Mouse (Mus musculus) 416B (cell line): ENCODE results near the gene Adra2a.

Experiments used
- DNase-seq: peaks from one replicate; pipeline ENCODE4 v3.0.0; 2011; ENCODE audit warnings: low read depth

Adra2a gene

DNA sequence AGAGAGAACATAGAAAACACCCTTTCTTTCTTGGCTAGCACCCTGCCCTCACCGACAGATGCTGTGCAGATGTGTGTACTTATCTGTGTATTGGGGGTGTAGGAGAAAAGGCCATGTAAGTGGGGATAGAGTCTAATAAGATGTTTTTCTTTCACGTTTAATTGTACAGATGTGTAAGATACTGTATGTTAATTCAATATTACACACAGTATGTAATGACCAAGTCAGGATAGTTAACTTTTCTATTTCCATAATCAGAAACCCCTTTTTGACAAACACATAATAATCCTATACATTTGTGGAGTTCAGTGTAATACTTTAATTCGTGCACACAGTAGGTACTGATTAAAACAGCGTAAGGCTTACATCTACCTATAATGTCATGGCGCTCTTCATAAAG, at the start of gene Adra2a:
TSS of gene Adra2a (plus strand) at position 301 of the 400 bp plus-strand sequence.
- no peak for DNase-seq

DNA sequence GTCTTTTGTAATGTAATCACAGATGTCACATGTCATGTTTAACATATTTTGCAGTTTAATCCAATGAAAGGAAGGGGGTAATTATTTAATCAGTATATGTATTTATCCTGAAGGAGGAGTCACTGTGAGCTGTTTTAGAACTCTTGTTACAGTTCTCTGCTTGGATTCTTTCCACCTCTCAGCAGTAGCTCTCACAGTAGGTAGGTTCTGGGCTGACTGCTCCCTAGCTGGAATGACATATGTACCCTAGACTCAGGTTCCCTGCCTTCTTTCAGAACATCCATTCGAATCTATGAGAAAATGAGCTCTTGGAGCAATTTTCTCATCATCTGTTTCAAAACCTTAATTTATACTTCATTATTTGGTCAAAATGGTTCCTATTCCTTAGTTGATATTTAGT, 49.7 kb upstream of the Adra2a start:
- DNase-seq: no peak

DNA sequence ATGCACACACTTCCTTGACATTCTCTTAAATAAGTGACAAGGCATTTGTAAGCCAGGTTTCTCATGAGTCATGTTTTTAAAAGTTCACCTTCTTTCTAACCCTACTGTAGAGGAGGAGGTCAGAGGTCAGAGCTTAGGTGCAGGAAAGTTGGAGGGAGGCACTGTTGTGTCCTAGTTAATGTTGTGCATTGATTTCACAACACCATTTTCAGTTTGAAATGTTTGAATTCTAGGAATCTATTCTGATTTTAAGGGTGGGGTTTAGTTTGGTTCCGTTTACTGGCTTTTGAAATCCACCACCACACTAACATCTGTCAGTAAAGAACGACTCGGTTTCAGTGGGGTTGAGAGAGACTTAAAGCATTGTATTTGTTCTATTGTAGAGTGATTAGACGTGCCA, 33.0 kb upstream of the Adra2a start:
- DNase-seq: peak; percentile 11

DNA sequence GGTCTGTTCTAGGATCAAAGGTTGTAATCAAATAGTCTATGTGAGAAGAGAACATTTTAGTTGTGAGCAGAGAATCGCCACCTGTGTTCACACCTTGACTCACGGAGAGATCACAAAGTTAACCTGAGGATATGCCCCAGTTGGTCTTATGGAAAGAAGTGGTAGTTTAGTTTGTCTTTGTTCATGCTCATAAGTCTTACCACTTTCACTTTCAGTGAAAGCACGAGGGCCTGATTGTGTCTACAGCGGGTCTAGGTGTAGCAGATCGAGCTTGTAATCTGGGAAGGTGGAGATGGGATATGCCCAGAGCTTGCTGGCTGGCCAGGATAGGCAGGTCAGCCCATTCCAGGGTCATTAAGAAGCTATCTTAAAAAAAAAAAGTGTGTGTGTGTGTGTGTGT, 29.0 kb upstream of the Adra2a start:
- DNase-seq: no peak

DNA sequence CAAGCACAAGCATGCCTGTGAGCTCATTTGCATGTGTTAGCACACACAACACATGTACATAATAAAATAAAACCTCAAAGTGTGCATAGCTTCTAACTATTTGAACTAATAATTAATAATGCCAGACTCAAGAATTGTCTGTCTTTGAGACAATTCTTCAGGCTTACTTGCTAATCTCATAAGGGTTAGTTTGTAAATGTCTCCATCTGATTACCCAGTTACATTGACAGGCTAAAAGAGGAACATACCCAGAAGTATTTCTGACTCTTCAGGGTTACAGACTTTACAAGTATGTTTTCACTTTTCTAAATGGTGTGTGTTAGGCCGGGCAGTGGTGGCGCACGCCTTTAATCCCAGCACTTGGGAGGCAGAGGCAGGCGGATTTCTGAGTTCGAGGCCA, 28.4 kb upstream of the Adra2a start:
- peak; percentile 30 for DNase-seq

DNA sequence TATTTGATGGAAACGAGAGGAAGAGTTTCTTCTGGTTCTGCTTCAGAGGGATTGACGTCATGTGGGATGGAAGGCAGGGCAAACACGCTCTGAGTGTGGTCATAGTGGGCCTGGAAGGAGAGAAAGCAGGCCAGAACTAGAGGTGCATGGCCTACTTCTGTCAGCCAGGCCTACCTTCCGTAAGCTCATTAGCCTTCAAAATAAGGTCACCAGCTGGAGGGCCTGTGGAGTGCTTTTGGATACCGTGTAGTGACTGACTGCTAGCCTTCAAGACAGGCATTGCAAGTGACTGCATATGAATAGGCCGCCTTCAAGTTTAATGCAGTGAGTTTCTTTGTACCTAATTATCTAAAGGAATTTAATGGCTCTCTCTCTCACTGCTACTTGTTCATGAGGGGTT, 8.9 kb upstream of the Adra2a start:
- DNase-seq: no peak

DNA sequence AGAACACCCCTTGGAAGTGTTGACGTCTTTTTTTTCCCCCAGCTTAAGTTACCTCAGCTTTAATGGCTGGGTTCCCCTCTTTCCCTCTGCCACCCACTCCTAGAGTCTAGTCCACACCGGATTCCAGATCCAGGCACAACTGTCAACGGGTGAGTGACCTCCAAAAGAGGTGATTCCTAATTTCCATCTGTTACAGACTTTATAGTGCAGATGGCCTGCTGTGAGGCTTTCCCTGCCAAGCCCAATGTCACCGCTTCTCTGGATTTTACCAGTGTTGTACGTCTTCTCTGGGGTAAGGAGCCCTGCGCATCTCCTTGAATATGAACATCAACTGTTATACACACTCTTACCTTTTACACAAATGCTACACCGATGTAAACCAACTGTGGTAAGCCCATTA, 4.5 kb upstream of the Adra2a start:
- DNase-seq: no peak

DNA sequence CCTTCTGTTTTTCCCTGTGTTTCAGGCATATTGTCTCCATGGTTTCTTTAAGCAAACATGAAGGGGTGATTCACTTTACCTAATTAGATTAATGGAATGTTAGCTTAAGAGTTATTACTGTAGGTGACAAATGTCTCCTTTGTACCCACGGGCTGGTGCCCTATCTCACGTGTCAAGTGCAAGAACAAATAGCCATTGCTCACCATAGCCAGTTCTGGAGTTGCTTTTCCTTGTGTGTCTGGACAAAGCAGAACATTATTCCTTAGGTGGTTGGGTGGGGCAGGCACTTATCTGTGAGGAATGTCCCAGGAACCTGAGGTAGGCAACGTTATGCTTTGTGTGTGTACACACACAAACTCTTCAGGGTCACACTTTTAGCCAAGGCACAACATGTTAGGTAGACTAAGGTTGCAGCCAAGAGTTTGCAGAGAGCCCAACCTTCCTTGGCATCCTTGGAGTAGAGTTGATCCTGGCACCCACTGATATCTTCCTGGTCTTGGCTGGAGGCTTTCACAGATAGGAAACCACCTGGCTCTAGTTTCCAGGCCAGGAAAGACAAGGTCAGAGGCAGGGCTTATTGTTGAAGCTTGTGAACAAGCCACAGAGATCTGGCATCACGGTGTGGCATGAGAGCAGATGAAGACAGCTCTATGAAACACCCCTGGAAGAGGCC, 3.5 kb upstream of the Adra2a start:
- DNase-seq: no peak

DNA sequence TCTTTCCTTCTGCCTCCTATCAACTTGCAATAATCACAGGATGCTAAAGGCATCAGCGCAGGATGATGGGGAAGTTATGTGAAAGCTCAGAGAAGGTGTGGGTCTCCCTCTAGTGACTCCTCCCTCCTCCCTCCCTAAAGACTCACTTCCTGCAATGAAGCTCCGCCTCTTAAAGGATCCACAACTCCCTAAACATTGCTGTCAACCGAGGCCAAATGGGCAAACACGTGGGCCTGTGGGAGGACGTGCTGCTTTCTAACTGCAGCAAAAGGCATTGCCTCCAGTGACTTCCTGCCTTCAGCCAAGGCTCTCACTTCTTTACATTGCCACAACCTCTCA, 3.0 kb upstream of the Adra2a start:
- DNase-seq: peak; percentile 12

DNA sequence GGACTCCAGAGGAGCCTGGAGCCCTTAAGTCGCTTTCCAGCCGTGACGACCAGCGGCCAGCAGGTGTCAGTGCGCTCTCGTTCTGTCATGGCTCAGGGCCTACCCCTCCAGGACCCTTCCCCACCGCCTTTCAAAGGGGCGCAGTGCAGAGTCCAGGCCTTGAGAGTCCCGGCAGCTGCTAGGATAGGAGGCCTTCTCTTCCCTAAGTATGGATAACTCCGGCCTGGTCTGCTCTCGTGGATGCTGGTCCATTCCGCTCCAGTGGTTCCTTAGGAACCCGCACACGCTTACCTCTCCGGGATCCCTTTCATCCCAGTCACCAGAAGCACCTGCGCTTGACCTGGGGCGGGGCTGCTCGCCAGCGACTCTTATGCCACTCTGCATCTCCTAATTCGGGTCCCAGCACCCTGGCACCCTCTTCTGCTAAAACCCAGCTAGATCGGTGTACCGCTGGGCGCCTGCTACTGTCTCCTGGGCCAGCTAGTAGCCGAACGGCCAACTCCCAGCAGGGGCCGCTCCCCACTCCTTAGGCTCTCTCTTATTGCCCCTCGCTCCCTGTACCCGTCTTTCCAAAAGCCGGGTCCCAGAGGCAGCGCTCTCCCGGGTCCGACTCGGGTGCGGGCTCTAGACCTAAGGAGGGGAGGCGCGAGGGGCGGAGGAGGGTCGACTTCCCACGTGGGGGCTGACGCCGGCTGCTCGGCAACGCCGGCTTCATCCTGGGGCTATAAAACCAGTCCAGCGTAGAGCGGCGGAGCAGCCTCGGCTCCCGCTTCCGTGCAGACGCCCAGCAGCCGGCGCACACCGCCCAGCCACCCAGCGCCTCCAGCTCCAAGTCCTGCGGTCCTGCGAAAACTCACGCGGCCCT, 788 bp downstream of the Adra2a start:
- DNase-seq: no peak

DNA sequence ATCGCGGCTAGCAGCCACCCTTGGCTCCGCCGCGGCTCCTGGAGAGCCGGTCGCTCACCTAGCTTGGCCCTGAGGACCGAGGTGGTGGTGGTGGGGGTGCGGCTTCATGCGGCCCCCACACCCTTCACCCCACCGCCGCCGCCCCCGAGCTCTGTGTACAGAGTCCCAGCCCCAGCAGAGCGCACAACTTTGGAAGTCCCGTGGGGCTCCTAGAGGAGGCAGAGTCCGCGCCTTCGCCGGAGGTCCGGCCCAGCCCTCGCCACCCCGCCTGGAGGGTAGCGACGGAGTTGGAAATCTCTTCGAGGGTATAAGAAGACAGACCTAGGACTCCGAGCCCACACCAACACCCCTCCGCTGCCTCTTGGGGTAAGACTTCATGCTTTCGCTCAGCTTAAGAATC, 1.5 kb downstream of the Adra2a start:
- no peak for DNase-seq

DNA sequence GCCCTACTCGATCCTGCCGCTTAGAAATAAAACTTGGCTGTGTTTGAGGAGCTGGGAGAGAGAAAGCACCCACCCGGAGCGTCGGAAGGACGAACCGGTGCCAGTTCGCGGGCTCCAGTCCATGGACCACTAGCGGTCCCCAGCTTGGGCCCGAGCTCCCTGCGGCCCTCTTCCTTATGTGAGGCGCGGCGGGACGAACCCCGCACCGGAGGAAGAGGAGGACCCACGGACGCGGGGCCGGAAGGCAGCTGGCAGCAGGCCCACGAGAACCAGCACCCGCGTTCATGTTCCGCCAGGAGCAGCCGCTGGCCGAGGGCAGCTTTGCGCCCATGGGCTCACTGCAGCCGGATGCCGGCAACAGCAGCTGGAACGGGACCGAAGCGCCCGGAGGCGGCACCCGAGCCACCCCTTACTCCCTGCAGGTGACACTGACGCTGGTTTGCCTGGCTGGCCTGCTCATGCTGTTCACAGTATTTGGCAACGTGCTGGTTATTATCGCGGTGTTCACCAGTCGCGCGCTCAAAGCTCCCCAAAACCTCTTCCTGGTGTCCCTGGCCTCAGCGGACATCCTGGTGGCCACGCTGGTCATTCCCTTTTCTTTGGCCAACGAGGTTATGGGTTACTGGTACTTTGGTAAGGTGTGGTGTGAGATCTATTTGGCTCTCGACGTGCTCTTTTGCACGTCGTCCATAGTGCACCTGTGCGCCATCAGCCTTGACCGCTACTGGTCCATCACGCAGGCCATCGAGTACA, 2.2 kb downstream of the Adra2a start:
- no peak for DNase-seq

DNA sequence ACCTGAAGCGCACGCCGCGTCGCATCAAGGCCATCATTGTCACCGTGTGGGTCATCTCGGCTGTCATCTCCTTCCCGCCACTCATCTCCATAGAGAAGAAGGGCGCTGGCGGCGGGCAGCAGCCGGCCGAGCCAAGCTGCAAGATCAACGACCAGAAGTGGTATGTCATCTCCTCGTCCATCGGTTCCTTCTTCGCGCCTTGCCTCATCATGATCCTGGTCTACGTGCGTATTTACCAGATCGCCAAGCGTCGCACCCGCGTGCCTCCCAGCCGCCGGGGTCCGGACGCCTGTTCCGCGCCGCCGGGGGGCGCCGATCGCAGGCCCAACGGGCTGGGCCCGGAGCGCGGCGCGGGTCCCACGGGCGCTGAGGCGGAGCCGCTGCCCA, 2.7 kb downstream of the Adra2a start:
- no peak for DNase-seq

DNA sequence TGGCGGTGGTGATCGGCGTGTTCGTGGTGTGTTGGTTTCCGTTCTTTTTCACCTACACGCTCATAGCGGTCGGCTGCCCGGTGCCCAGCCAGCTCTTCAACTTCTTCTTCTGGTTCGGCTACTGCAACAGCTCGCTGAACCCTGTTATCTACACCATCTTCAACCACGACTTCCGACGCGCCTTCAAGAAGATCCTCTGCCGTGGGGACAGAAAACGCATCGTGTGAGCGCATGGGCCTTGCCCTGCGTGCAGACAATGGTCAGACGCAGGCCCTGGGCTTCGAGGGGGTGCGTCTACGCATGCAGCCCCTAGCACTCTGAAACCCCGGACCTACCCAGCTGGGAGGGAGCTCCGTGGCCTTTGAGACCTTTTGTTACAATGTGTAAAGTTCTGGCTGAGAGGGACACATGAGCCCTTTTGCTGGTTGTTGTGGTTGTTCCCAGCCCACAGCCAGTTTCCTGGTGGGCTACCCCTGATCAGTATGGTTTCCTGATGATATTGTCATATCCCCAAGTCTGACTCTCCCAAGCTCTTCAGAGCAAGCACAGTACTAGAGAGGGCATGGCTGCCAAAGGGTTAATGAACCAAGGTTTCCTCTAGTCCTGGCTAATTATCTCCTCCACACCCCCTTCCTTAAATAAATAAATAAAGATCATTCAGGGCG, 3.6 kb downstream of the Adra2a start:
- peak; percentile 95 for DNase-seq

DNA sequence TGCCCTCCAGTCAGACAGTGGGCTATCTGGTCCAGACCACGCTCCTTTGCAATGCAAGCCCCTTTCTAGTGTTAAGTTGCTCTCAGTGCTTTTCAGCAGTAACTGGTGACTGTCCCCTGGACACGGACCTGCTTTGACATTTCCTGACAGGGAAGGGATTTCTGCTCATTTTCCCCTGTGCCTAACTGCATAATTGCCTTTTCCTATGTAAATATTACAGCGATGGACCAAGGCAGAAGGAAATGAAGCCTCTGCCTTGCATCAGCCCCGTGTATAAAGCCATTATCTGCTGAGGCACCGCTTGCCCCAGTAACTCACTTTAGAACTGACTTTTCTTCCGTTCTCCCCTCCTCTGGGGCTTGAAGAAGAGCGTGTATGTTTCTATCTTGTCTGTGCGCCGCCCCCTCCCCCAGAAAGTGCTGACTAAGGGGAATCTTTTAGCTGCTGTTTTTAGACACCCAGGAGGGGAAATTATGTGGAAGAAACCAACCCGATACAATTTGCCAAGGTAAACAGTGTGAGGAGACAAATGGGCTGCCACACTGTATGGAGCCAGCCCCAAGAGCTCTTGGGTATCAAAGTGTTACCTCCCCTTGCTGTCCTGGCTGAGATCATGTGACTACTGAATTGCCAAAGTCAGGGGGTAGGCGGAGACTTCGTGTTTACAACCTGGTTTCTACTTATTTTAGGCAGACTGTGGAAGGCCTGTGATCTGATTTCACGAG, 4.4 kb downstream of the Adra2a start:
- peak; percentile 35 for DNase-seq

DNA sequence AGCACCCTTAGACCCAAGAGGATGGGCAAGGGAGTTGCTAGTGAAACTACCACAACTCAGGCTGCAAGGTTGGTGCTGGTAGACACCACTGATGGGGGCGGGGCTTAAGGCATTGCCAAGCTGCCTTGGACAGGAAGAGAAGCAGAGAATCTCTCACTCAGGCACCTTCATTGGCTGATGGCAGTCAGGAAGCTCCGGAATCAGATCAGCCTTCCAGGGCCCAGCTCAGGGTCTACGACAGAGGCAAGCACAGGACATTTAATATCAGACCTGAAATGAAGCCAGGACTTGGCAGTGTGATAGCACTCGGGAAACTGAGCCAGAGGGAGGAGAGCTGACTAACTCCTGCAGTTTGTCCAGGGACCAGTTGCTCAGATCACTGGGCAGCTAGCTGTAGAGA, 7.7 kb downstream of the Adra2a start:
- DNase-seq: no peak

DNA sequence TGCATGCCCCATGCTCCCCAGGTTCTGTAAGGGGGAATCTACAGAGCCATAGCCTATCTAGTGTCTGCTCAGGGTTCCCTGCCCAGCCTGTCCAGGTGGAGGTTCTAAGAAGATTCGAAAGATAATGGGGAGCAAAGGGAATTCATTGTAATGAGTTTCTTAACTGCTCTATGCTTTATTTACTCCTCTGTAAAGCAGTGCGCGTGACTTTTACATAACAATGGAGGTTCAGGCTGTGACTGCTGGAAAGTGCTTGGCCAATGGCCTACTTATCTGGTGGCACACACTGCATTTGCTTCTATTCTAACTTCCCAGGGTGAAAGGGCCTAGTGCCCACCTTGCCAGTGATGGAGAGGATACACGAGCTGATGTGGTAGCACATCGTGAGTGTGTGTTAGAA, 11.9 kb downstream of the Adra2a start:
- DNase-seq: no peak

DNA sequence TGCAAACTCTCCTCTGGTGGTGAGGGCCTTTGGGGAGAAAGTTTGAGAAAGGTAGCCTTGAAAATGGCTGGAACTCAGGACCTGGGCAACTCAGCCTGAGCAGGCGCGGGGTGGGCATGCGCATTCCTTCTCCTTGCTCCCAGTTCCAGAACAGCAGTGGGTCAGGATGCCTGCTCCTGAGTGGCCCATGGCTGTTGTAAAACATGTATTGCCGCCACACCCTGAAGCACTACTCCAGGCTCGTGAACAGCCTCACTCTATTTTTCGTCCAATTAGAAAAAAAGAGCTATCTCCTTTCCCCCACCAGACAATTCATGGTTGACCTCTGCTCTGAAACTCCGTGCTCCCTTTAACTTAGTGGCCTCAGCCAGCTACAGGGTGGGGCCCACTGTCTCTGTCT, 24.5 kb downstream of the Adra2a start:
- DNase-seq: no peak

DNA sequence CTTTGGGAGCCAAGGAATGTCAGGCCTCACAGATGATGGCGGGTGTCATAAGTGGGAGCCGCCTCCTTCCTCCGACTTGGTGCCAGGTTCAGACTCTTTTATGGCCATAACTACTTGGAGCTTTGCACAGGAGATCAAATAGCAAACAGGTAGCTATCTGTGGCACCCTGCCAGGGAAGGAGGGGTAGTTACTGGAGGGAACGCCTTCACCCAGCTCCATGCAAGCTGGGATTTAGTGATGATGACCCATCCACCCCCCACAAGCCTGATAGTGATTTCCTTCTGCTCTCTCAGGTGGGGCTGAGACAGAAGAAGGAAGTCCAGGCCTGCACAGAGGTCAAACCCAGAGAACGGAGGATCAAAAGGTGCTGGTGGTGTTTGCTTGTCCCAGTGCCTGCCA, 26.6 kb downstream of the Adra2a start:
- DNase-seq: no peak

DNA sequence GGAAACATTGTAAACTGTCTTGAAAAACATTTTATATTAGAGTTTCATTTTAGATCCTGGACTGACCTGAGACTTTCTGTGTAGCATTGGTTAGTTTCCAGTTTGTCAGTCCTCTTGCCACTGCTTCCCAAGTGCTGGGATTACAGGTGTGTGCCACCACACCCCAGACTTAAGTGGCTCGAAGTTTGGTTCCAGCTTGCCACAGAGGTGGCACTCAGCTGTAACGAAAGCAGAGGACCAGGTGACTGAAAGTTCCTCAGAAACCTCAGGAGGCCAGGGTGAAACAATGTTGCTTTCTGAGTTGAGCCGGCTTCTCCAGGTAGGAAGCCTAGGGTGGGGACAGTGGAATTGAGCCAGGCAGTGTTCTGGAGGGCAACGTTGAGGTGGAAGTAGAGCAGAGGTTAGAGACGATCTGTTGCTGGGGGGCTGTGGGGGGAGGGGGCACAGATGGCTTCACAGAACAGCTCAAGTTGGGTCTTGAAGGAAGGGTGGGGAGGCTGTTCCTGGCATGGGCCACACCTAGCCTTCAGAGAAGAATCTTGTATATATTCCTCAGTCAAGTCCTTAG, 28.4 kb downstream of the Adra2a start:
- no peak for DNase-seq
